Mouse (Mus musculus) megakaryocyte-erythroid progenitor cell, adult 5 weeks (primary cell): ENCODE results near the gene Tbc1d2. TPM values are rescaled to one million over a fixed set of nuclear protein-coding genes. Genes with fewer than 3 reads are reported as not detected.

Source experiments
- polyA plus RNA-seq: library from polyadenylated mRNA; stranded (reverse); fragments of >175 nt; gene quantifications from 2 replicates; pipeline ENCODE4 v1.2.3, GENCODE M21; 2012

Tbc1d2 gene
- polyA plus RNA-seq = 11.6 and 17.5 TPM in 2 replicates

DNA sequence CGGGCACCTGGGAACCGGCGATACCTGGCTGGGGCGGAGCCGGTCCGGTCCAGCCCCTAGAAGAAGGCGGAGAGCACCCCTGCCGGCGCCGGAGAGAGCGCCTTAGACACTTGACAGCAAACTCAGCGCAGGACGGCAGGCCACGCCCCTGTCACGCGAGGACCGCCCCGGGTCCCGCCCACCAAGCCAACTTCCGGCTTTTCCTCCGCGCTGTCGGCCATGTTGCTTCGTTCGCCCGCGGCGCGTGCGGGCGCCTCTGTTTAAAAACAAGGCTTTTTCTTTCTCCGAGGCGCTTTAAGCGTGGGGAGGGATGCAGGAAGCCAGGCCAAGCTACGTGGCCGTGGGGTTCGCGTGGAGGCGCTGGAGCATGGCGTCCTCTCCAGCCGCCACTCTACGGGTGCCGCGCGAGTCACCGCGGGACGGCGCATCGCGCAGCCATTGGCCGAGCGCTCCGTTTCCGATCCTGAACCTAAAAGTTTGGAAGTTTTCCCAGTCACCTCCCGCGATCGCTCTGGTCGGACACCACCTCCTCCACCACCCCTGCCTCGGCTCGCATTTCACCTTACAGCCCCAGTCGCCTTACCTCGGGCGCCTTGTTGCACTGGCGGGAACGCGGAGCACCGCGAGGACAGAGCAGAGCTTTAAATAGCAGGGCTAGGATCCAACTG, at the start of gene Tbc1d2:
TSS of gene Tbc1d2 (minus strand) at position 124 of the 668 bp plus-strand sequence.

DNA sequence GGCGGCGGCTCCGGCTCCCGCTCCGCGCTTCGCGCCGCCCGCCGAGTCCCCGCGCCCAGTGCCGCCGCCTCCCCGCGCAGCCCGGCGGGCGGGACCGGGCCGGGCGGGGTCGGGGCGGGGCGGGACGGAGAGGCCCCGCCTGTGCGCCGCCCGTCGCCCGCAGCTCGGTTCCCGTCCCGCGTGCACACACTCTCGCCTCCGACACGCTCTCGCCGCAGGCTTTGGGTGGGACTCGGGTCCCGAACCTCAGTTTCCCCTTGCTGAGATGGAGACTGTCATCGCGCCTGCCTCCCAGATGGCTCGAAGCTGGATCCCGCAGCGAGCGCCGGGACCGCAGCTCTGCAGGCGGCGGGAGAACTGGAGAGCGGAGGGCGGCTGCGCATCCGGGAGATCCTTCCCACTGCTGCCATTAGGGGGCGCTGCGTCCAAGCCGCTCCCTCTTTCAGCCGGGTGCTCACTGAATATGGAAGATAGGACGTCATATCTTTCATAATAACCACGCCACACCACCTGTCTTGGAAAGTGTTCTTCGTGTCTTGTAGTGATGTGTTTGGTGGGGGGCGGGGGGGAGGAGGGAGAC, 48.1 kb downstream of the Tbc1d2 start, which contains the start of gene Coro2a:
TSS of gene Coro2a (minus strand) at position 359 of the 580 bp plus-strand sequence.

Other genes starting within 250 kb of the Tbc1d2 start
- 3.2 and 5.4 TPM in 2 replicates for gene Hemgn, start 236.7 kb downstream of the Tbc1d2 start, polyA plus RNA-seq
- 838 and 983 TPM in 2 replicates for gene Anp32b, start 199.3 kb downstream of the Tbc1d2 start, polyA plus RNA-seq
- 68.9 and 70.8 TPM in 2 replicates for gene Nans, start 161.0 kb downstream of the Tbc1d2 start, polyA plus RNA-seq
- gene Trim14, start 114.1 kb downstream of the Tbc1d2 start, polyA plus RNA-seq = 28.5 and 33.5 TPM in 2 replicates
- gene Coro2a, start 48.0 kb downstream of the Tbc1d2 start, polyA plus RNA-seq = 92.6 and 164 TPM in 2 replicates